Mouse (Mus musculus) bone marrow macrophage, adult 2 months (primary cell): ENCODE results near the gene Rpl36al.

Experiments
- CTCF ChIP-seq: IDR thresholded peaks from 2 replicates; pipeline ENCODE4 v1.5.1; 2012; ENCODE audit warnings: low read depth, mild to moderate bottlenecking, low read length, moderate library complexity
- POLR2A ChIP-seq: IDR thresholded peaks from 2 replicates; pipeline ENCODE4 v1.6.1; 2012; ENCODE audit warnings: mild to moderate bottlenecking, low read depth, low read length, borderline replicate concordance

- TF ChIP-seq POLR2A: no peak
- TF ChIP-seq CTCF: no peak
Observed at GRCm38 (mm10) chr12:69184342-69185295, 736 bp upstream of the Rpl36al start.
